Mouse (Mus musculus) embryonic fibroblast, embryonic 13.5 days (primary cell): ENCODE measurements around the gene Ank3. TPM values are rescaled to one million over a fixed set of nuclear protein-coding genes. Genes with fewer than 3 reads are reported as not detected.

Experiments used
- H3K27ac ChIP-seq: 2 replicates; pipeline ENCODE4 v1.5.1; 2012; ENCODE audit warnings: low read length, control low read depth, inconsistent platforms; ENCODE audit not compliant: insufficient read depth
- H3K4me1 ChIP-seq: 2 replicates; pipeline ENCODE4 v1.6.1; 2011; ENCODE audit warnings: low read length; ENCODE audit not compliant: control insufficient read depth, insufficient read depth
- H3K4me3 ChIP-seq: 2 replicates; pipeline ENCODE4 v1.5.1; 2011; ENCODE audit warnings: mild to moderate bottlenecking, control low read depth, low read length; ENCODE audit not compliant: insufficient read depth
- CTCF ChIP-seq: IDR thresholded peaks from 2 replicates; pipeline ENCODE4 v1.5.1; 2011; ENCODE audit warnings: mild to moderate bottlenecking, control low read depth, low read length, moderate library complexity, borderline replicate concordance; ENCODE audit not compliant: insufficient read depth
- POLR2A ChIP-seq: IDR thresholded peaks from 2 replicates; pipeline ENCODE4 v1.6.1; 2011; ENCODE audit warnings: low read depth, mild to moderate bottlenecking, control low read depth, low read length, moderate library complexity
- polyA plus RNA-seq: library from polyadenylated mRNA; stranded (reverse); fragments of >200 nt; gene quantifications from 2 replicates; pipeline ENCODE4 v1.2.4, GENCODE M21; 2011; ENCODE audit warnings: low read depth; ENCODE audit not compliant: missing spikeins, insufficient read length

The Ank3 gene
- polyA plus RNA-seq, 1 experiment = 21.6 TPM

DNA sequence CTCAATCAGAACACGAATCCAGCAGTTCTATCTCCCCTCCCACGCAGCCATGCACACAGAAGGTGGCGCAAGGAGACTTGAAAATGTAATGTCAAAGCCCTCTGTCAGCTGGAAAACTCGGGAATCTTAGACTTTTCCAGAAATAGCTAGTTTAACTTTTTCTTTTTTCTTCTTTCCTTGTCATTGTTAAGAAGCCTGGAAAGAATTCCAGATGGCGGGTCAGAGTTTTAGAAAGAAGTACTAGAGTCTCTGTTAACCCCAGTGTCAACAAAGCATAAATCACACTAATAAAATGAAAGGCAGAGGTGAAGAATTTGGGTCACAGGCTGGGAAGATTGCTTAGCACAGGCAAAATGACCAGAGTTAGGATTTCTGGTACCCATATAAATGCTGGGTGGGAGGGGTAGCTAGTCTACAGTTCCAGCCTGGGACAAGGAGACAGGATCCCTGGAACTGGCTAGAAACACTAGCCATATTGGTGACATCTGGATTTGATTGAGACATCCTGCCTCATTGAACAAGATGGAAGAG lies 340.2 kb downstream of the Ank3 start:
- TF ChIP-seq POLR2A (no peak), CTCF (peak; percentile 33; the same call in 1 of the 2 replicates)
- peaks cover 4% of the 10 kb centered on the region; the same call in 1 of the 2 replicates for H3K4me1 ChIP-seq
- H3K27ac ChIP-seq = peak overlapping the region; percentile 70
- no peak overlapping the region for H3K4me3 ChIP-seq

DNA sequence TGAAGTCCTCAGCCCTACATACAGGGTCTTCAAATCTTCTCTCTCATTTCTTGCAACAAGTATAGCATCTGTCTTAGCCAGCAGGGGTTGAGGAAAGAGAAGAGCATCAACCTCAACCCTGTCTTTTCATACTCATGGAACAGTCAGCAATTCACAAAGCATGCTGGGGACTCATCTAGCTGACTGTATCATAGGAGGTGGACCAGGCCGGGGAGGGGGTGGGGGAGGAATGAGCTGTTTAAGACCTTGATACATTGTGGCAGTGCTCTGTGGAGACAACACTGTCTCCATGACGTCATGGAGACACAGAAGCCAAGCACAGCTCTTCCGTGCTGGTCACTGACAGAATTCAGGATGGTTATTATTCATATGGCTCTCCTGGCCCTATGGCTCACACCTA lies 344.0 kb downstream of the Ank3 start:
- no peak for TF ChIP-seq CTCF
- no peak for TF ChIP-seq POLR2A
- H3K4me1 ChIP-seq = peaks cover 4% of the 10 kb centered on the region; the same call in 1 of the 2 replicates
- no peak overlapping the region for H3K27ac ChIP-seq
- no peak overlapping the region for H3K4me3 ChIP-seq

DNA sequence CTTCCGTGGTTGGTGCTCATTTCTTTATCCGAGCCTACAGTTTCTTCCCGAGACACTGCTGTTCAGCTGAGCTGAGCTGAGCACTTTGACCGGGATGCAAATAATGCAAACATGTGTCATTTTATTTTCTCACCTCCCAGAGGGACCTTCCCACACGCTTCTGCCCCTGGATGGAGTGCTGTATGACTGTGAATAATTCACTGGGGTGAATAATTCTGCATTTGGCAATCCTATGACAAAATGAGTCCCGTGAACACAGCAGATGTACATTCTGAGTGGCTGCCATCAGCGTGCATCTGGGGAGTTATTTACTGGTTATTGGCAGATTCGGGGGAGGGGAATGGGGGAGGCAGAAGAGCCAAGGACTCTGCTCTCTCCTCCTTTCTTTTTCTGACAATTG lies 345.6 kb downstream of the Ank3 start:
- TF ChIP-seq POLR2A = no peak
- no peak for TF ChIP-seq CTCF
- Histone ChIP-seq H3K4me3 (no peak overlapping the region), H3K4me1 (peaks cover 4% of the 10 kb centered on the region; the same call in 1 of the 2 replicates), H3K27ac (peak overlapping the region; percentile 28; the same call in 1 of the 2 replicates)

DNA sequence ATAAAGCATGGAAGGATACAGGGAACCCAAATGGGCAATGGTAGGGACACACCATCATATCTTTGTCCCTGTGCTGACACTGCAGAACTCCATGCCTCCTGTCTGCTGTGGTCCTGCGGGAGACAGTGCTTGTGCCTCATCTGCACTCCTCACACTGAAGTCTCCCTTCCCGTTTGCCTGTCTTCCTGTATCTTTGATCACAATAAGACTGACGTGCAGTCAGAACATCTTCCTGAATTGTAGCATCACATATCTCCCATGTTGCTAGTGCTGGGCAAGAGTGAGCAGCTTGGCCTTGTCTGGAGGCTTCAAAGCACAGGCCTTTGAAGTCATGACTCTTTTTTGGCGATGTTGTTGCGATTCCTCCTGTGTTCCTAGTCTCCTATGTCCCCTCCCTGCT lies 346.3 kb downstream of the Ank3 start:
- no peak overlapping the region for H3K4me3 ChIP-seq
- TF ChIP-seq CTCF (no peak), POLR2A (no peak)
- peak overlapping the region; percentile 28; the same call in 1 of the 2 replicates for H3K27ac ChIP-seq
- no peaks in the 10 kb centered on the region for H3K4me1 ChIP-seq

DNA sequence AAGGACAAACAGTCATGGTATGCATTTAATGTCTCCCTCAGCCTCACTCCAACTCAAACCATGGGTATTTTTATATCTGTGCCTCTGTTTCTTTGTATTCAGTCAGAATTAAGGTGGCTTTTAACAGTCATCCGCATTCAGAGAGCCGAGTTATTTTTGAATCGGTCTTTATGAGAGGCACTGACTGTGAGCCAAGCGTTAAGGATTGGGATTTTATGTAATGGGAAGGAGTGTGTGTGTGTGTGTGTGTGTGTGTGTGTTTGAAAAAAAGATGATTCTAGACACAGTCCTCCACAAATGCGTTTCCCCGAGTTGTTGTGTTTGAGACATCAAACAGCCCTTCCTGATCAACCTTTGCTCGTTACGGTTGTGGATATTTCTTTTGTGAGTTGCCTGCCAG lies 347.7 kb downstream of the Ank3 start:
- TF ChIP-seq POLR2A (no peak), CTCF (no peak)
- H3K4me1 ChIP-seq = no peaks in the 10 kb centered on the region
- no peak overlapping the region for H3K27ac ChIP-seq
- H3K4me3 ChIP-seq = no peak overlapping the region

DNA sequence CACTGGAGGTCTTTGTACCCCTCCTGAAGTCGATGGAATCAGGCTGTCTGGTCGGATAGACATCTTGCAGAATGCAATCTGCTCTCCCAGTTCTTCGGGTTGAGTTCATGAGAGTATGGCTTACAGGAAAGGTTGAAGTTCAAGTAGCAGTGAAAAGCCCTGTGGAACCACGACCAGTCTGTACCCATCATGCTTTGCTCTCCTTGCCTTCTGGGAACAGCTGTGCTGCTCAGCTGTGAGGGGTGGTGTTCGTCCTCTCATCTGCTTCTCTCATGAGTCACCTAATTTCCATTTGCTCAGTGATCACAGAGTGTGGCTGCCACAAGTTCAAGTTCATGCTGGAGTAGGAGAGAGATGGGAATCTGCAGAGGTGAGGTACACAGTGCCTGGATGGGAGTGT lies 348.2 kb downstream of the Ank3 start:
- TF ChIP-seq CTCF (no peak), POLR2A (no peak)

DNA sequence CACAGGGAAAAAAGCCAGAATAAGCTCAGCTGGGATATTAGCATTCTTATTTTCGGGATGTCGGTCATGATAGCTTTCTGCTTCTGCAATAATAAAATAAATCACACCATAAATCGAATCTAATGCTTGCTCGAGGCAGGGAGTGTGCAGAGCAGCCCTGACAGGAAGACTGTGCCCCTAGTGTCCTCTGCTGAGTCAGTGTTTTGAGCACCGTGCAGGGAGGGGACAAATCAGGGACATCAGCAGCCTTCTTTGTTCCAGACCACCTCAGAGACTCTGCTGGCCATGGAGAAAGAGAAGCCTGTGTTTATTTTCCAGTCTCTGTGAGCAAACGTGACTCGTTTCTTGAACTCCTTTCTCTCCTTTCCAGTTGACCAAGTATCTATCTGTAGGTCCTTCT lies 352.8 kb downstream of the Ank3 start:
- TF ChIP-seq CTCF = no peak
- TF ChIP-seq POLR2A = no peak
- no peak overlapping the region for H3K27ac ChIP-seq
- no peaks in the 10 kb centered on the region for H3K4me1 ChIP-seq
- no peak overlapping the region for H3K4me3 ChIP-seq

More for the DNA sequence above, 348.2 kb downstream of the Ank3 start:
- H3K27ac ChIP-seq = no peak overlapping the region
- no peak overlapping the region for H3K4me3 ChIP-seq
- H3K4me1 ChIP-seq = no peaks in the 10 kb centered on the region

DNA sequence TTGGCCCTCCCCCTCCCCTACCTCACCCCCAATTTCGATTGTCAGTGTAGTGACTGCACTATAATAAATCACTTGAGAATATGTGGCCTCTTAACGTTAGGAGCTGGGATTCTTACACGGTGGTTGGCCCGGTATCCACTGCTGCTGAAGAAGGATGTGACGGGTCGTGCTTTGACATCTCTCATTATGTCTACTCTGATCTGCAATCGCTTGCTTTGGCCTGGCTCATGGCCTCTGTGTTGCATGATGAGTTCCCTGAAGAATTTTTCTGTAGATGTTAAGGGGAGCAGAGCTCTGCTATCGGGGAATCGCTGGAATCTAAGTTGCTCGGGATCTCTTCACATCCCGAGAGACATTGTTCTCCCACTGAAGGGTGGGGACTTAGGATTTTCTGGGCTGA lies 354.9 kb downstream of the Ank3 start:
- Histone ChIP-seq H3K4me1 (peaks cover 8% of the 10 kb centered on the region), H3K4me3 (no peak overlapping the region), H3K27ac (no peak overlapping the region)
- no peak for TF ChIP-seq POLR2A
- TF ChIP-seq CTCF = no peak

DNA sequence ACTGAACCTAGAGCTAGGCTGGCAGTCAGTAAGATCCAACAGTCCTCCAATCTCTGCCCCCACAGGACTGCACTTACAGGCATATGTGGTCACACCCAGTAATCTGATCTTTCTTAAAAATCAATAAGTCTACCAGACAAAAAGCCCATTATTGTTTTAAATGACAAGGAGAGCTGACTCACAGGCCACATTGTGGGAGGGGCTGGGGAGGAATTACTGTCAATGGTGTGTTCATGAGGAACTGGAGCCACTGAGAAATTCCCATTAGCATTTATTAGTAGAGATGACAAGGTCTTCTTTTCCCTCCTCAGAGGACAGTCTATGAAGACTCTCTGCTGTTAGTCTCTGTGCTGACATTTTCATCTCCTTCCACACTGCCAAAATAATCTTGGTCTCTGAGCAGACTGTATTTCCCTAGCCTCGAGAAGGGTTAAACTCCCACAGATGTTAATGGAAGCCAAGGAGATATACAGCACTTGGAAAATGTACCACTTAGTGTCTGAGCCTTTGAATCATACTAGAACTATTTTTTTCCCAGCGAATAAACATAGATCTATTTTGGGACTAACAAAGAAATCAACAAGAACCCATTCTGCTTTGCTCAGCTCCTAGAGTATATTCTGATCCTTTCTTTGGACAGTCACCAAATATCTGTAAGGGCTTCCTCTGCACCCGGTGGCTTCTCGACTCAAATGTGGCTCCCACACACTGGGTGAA lies 358.5 kb downstream of the Ank3 start:
- peak overlapping the region; percentile 96 for H3K27ac ChIP-seq
- TF ChIP-seq CTCF = no peak
- no peak for TF ChIP-seq POLR2A
- peaks cover 8% of the 10 kb centered on the region for H3K4me1 ChIP-seq
- no peak overlapping the region for H3K4me3 ChIP-seq

DNA sequence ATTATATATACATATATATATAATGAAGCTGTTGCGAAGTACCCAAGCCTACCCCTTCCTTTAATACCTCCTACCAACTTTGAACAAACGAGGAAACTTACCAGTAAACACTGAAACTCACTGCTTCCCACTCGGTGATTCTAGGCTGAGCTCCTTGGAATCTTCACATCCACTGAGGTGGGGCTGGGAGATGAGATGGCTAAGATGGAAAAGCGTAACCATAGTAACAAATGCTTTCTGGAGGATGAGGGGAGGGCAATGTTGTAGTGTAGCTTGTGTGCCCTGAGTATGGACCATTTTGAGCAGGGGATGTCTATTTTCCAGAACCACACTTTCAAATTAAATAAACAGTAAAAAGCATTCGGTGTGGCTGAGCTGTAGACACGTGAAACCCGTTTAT lies 364.4 kb downstream of the Ank3 start:
- no peak for TF ChIP-seq CTCF
- no peak for TF ChIP-seq POLR2A
- Histone ChIP-seq H3K4me3 (no peak overlapping the region), H3K27ac (no peak overlapping the region), H3K4me1 (no peaks in the 10 kb centered on the region)
